Mouse (Mus musculus): ENCODE results near the gene Tbc1d30.

Gene Tbc1d30

DNA sequence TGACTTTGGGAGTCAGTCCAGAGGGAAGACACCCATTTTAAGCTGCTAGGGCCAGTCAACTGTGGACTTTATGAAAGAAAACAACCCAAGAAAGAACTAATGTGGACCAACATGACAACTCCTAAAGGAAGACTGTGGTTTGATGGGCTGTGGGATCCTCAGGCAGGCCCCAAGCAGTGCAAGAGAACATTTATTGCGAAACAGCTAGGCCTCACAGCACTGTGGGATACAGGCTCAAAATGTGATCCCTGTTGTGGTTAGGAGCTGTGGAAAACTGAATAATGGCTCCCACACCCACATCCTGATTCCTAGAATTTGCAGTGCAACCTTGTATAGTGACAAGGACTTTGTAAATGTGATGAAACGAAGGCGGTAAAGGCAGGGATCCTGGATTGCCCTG, 134.3 kb downstream of the Tbc1d30 start:
- DNase-seq: no peak
